Mouse (Mus musculus) CH12.LX (cell line): Measurements from ENCODE around the gene Atp1a1.

Experiments used
- CTCF ChIP-seq, 2 experiments: IDR thresholded peaks in 1 of 2; conservative IDR thresholded peaks in 1 of 2; 2 replicates each; pipeline ENCODE4 v1.5.1; 2011 to 2012; ENCODE audit warnings: low read depth in 2 of 2, low read length in 2 of 2, improper control_type of control experiment in 1 of 2, inconsistent platforms in 1 of 2, mild to moderate bottlenecking in 1 of 2, moderate library complexity in 1 of 2
- ETS1 ChIP-seq: conservative IDR thresholded peaks from 2 replicates; pipeline ENCODE4 v1.6.1; 2012; ENCODE audit warnings: low read depth, mild to moderate bottlenecking, inconsistent platforms, low read length, improper control_type of control experiment, moderate library complexity
- TCF12 ChIP-seq: IDR thresholded peaks from 2 replicates; pipeline ENCODE4 v1.6.1; 2014; ENCODE audit warnings: low read depth, mild to moderate bottlenecking, inconsistent platforms, low read length, improper control_type of control experiment
- UBTF ChIP-seq: IDR thresholded peaks from 2 replicates; pipeline ENCODE4 v1.6.1; 2012; ENCODE audit warnings: low read depth, mild to moderate bottlenecking, inconsistent platforms, low read length, improper control_type of control experiment, moderate library complexity
- USF1 ChIP-seq: IDR thresholded peaks from 2 replicates; pipeline ENCODE4 v1.6.1; 2014; ENCODE audit warnings: low read depth, mild to moderate bottlenecking, inconsistent platforms, low read length, improper control_type of control experiment

- no peak for TF ChIP-seq CTCF (conservative IDR thresholded peaks at IDR 0.05 in 1 of 2, IDR thresholded peaks at IDR 0.05 in 1 of 2; ENCODE audit: low read depth in 2 of 2, low read length in 2 of 2)
- no peak for TF ChIP-seq UBTF
- no peak for TF ChIP-seq USF1
- TF ChIP-seq ETS1: no peak
- TF ChIP-seq TCF12: no peak
Observed at GRCm38 (mm10) chr3:101556712-101557111, 47.8 kb downstream of the Atp1a1 start.
